Mouse (Mus musculus) left cerebral cortex, adult 11 months (tissue): ENCODE measurements at regions not wholly inside any gene's neighbourhood (a gene's known extent, or its start where the extent isn't known, plus 50 kb on each side); places are given as distances from the start of the nearest gene placed in this dataset.
"Not testable (repeated sequence)": the region's sequence is repeated elsewhere in the genome, so short reads cannot be mapped to it uniquely, and the experiment has no call there.

Experiments
- DNase-seq: peaks from one replicate; pipeline ENCODE4 v3.0.0; 2022; ENCODE audit warnings: low spot score

DNA sequence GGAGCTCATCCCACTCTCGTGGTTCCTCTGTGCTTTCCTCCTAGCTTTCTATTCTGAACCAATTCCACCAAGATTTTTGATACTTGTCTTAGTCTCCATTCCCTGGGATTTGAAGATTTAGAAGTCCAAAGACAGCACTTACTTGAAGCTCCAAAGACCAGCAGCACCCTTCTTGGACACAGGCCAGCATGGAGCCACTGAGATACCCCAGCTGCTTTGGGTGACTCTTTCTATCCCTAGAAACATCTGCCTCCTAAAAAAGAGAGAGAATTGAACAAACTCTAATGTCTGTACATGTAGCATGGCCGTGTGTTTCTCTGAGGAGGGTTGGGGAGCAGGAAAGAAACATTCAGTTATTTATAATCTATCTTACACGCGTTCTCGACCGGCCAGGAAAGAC, 235.5 kb downstream of the Snx19 start:
- no peak for DNase-seq

DNA sequence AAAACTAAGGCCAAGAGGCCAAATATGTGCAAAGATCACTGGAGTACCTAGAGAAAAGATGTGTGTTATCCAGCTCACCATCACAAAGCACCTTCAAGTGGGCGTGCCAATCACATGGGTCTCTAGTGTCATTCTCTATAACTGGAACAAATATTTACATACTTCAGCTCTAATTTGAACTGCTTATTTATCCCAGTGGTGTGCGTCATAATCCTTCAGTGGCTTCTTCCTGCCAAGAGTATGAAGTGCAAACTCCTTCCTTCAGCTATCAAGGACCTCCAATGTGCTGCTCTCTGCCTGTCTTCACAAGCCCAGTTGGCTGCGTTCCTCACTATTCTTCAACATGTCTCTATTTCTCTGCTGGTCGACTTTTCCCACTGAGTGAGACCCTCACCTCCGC, 227.1 kb downstream of the Snx19 start:
- no peak for DNase-seq

DNA sequence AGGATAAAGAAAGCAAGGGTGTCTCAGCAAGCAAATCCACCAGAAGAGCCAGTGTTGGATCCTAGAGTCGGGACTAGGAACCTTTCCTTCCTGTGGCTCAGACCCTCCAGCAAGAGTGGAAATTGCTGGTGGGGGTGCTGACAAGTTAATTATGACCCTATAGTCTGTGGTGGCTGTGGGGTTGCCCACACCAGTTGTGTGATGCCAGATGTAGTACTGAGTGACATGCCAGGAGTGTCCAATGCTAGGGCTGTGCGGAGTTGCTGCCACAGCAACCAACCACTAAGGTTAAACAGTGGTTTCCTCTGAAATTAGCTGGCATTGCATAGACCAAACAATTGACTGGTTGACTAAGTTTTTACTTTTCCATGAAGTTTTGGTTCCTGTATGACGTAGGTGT, 226.3 kb downstream of the Snx19 start:
- DNase-seq = no peak

DNA sequence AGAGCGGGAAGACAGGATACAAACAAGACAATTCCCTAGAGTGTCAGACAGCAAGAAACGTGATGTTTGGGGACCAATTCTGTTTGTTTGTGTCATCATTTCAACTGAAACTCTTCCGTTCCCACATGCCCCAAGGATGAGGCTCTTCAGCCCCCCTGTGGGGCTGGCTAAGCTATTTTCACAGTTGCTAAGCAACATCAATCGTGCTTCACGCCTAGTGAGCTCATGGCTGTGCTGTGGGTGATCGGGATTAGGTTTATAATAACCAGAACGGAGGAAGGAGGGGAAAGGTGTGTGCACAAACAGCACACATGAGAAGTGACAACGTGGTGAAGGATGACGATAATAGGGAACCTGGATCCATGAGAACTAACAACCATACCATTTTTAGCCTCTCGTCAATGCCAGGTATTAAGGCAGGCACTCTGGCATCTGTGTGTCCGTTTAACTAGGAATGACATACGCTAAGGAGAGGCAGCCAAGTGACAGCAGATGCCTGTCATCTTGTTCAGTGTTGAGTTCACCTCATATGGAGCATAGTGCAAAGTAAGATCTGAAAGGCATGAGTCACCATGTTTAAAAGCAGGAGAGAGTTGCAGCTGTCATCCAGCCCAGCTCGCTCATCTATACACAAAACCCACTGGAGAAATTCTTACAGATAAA, 222.6 kb downstream of the Snx19 start:
- DNase-seq = no peak

DNA sequence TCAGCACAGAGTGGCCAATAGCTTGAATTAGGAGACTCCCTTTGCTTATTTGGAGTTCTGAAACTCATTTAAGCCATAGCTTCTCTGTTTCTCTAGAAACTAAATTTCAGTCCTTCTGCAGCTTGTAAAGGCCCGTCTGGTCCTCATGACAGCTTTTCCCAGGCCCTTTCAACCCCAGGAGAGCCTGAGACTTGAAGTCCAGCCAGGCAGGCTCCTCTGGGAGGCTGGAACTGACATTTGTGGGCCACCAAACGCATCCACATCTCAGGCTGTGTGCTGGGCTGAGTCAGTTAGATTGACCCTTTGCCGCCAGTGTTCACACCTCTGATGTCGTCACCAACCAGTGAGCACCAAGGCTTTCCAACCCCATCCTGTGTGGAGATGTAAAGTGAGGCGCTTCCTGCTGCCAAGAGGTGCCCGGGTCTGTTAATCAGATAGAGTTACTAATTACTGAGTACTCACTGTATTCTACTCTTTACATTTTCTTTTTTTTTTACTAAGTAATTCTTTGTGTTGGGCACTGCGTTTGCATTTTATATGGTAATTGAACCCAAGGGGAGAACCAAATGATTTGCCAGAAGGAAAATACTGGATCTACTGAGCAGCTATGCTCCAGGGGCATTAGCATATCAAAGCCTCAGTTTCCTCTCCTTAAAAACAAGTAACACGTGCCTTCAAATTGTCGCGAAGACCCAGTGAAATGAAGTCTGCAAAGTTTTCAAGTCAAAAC, 207.0 kb downstream of the Snx19 start:
- DNase-seq = no peak

DNA sequence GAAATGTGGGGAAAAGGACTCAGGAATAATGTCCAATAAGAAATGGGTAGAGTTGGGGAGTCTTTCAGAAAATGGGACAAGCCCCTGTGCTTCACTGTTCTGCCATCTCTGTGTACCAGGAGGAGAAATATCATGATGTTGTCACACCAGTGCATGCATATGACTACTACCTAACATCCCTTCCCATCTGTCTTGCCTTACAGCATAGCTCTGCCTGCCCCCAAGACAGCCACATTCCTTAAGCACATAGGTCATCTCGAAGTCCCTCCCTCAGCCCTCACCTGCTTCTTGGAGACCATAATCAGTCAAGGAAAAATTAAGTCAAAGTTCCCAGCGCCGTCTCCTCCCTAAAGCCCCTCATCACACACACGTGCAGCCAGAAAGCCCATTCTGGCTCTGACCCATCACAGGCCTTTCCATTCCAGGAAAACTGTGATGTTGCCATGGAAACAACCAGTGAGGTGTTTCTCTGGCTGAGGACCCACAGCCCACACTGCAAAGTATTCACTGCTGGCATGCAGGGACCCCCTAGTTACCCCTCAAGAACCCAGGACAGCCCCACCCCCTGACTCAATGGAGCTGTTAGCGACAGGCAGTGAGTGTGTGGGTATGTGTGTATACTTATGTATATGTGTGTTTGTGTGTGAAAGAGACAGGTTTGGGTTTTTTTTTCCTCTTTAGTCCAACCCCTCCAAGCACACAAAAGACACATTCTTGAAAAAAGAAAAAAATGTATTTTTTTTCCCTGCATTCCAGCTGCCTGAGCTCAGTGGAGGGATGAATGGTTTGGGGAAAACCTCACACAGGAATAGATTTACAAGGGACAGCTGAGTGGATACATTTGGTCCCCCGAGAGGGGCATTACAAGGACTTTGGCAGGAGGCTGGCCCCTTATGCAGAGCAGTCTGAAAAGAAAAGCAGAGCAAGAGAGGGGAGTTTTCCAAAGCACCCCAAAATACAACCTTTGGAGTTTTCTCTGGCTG, 205.5 kb downstream of the Snx19 start:
- DNase-seq = no peak

DNA sequence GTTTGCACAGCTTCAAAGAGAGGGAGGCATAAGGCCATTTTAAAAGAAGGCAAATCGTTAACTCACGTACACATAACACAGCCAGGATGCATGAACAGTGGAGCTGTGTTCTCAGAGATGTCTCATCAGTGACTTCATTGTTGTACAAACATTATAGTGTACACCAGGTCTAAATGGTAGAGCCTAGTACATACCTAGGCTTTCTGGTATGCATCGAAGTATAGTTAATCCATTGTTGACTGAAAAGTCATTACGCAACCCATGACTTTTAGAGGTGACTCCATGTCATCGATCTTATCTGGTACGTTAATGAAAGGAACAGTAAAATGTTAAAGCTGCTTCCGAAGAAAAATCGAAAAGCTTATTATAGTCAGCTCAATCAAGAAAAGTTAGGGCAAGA, 198.7 kb downstream of the Snx19 start:
- no peak for DNase-seq

DNA sequence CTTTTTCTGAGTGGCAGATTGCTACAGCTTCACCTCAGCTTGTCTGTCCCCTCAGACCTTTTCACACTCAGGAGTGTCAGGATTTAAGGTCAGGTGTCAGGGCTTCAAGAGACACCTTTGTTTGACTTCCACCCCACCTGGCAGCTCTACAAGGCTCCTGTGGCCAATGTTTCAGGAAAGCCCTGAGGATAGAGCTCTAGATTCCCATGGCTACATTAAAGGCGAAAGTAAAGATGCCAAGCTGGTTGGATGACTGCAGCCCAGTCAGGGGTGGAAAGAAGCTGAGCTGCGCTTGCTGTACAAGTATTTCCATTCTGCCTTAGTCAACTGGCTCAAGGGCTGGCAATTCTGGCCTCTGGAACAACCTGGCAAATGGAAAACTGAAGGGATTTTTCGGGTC, 198.2 kb downstream of the Snx19 start:
- DNase-seq = no peak

DNA sequence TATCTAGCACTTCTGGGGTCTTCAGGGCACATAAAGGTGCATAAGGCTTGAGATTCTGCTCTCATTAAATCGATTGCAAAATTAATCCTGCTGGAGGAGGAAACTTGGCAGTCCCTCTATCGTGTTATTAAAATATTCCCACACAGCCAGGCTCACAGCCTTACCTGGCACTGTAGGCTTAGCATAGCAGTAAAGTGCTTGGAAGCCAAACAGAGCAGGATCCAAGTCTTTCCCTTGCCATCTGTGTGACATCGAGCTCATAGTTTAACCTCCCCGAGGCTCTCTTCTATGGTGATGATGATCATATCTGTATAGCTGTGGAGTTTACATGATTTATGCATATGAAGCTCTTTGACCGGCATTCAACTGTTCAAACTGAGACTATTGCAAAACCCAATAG, 197.6 kb downstream of the Snx19 start:
- no peak for DNase-seq

DNA sequence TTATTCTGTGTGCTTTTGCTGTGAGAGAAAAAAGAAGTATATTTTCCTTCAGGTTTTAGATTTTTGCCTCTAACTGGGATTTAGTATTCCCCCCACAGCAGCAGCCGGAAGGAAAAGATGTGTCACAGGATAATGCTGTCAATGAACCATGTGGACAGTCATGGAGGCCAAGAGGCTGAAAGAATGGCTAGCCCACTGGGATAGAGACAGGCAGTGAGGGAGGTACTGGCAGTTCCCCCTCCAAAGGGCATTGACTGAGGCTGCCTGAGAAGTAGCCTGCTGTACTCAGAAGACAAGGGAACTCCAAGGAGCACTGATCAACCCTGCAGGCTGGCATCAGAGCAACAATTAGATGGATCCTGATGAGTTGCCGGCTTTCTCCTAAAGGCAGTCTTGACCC, 192.4 kb downstream of the Snx19 start:
- no peak for DNase-seq

DNA sequence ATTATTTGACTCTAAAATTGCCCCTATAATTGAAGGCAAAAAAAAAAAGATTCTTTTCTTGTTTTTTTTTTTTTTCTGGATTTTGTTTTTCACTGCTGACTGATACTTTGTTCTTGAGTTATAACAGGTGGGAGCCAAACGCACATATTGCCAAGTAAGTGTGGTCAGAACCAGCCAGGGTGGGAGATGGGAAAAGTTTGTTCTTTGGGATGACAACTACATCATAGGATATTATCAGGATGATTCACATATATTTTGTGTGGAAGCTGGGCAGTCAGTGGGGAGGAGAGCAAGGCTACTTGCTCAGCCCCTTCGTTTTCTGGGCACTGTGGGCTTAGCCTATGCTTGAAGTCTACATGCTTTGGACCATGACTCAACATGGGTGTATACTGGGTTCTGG, 191.3 kb downstream of the Snx19 start:
- no peak for DNase-seq

DNA sequence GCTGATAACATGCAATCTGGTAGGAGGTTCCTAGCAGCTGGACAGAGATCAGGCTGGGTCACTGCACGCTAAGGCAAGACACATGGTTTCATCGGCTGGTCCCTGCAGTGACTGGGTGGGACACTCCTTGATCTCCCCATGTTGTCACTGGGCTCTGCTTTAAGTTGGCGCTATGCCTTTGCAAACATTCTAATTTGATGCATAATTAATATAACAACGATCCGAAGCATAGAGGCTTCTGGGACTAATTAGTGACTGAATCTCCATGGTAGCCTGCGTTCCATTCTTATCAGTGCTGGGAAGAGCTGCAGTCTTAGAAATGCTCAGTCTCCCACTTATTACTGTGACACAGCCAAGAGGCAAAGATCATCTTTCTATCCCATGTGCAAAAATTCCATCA, 186.8 kb downstream of the Snx19 start:
- DNase-seq = no peak

DNA sequence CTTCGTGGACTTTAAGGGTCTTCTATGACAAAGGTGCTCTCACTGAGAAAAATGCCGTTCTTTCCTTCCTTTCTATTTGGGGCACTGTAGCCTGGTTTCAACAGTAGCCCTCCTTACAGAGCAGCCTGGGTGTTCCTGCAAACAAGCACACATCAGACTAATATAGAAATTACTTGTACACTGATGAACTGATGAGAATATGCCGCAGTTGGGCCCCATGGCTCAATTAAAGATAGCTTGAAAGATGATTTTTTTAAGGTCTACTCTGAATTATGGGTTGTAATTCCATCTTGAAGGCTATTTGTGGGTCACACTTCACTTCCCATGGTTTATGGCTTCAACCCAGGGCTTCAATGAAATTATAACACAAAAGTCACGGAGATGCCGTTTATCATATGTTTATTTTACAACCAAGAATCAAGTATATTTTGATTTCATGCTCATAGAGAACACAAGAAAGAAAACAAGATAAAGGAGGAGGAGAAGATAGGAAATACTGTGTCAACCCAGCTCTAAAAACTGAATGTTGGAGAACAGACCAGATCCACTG, 186.2 kb downstream of the Snx19 start:
- no peak for DNase-seq

DNA sequence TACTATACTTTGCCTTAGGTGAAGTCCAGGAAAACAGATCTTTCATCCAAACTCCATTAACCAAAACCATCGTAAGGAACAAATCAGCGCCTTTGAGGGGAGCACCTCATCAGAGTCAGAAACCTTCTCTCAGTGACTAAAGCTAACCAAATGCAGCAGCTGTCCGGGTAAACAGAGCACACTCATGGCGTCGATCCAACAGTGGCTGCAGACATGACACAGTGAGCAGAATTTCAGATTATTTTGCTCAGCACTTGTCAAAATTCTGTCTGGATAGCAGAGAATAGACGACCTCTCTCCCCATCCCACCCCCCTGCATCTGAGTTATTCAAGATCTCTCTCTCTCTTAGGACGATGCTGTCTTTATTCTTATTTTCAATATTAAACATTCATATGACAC, 183.4 kb downstream of the Snx19 start:
- no peak for DNase-seq

DNA sequence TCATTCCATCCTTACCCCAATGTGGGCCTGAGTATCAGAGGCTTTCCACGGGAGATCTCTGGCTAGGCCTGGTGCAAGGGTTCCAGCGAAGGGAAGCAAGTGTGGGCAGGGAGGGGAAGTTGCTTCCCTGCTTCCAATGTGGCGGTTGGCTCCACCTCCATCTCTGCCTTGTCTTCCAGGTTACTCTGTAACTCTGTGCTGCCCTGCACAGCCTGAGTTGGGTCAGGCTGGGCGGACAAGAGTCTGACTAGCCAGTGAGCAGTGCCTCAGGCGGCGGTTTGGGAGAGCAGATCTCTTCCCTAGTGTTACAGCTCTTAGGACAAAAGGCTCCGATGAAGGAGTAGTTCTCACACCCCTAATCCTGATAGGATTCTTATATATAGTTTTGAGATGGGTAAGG, 172.8 kb downstream of the Snx19 start:
- DNase-seq = no peak

DNA sequence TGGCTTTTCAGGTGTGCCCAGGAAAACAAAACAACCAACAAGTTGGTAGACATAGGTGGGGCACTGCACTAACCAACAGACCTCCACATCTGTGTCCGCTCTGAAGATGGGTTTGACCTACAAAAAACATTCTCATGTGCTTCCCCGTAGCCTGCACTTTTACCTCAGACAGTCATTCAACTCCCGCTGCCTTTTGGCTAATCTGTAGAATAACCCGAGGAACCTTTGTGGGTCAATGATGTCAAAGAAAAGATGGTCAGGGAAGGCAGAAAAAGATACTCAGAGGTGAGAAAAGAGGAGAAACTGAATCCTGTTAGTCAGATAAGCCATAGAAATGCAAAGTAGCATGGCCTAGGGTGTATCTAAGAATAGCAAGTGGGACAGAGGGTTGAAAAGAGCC, 170.8 kb downstream of the Snx19 start:
- no peak for DNase-seq

DNA sequence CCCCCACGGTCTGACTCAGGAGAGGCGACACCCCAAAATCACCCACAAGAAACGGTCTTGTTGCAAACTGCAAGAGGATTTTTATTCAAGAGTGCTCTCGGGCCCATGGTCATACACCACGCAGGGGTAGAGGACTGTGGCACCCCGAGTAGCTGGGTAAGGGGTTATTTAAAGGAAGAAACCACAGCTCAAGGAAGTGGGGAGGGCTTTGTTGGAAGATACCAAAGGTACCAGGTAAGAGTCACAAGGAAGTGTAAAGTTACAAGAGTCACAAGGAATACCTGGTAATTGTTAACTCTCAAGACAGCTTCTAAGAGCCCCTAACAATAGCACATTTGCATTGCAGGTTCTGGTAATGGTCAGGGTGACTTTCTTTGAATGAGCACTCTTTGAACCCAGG, 170.2 kb downstream of the Snx19 start:
- not testable (repeated sequence) for DNase-seq

DNA sequence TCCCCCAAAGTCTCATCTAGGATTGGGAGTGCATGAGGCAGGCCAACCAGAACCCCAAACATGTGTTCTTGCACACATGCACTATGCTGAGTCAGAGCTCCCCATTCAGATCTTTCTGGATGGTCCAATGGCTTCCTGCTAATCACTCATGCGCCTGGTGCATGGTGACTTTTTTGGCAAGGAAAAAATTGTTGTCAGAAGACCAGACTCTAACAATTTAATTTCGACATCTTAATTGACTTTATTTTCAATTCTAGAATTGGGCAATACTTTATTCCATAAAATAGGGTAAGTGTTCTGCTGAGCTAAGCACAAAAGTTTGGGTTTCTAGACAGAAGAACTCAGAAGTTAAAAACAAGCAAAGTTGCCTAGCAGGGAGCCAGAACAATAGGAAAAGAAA, 165.7 kb downstream of the Snx19 start:
- no peak for DNase-seq

DNA sequence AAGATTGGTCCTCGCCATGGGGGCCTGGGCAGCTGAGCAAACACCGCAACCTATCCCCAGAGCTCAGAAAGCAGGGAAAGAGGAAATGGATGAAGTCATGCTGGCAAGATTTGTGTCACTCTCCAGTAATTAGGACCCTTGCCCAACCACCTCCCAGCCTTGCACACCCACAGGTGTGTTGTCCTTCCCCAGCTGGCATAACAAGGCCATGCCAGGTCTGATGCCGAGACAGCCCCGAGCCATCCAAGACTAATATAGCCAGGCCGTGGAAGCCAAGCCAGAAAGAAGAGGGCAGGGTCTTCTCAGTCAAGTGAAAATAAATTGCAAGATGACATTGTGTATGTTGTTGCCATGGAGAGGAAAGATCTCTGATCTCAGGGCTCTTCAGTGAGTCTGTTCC, 164.3 kb downstream of the Snx19 start:
- DNase-seq = no peak

DNA sequence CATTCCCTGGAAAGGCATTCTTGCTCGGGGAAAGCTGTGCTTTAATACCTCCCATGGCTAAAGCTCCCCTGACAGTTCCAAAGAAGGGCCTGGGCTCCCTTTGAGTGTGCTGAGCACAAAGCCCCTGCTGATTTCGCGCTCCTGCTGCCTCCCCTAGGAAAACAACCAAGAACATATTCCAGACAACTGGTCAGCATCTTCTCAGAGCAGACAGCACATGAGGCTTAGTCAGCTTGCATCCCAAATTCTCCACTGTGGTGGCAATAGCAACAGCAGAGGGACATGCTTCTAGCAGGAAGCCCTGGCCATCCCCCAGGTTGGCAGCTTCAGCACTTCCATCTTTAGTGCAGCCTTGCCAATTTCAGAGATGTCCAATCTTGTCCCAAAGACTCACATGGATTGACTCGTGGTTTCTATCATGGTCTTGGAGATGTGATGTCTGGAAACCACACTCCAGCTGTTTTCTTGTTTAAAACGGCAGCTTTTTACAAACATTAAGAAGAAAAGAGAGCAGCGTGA, 163.8 kb downstream of the Snx19 start:
- no peak for DNase-seq

DNA sequence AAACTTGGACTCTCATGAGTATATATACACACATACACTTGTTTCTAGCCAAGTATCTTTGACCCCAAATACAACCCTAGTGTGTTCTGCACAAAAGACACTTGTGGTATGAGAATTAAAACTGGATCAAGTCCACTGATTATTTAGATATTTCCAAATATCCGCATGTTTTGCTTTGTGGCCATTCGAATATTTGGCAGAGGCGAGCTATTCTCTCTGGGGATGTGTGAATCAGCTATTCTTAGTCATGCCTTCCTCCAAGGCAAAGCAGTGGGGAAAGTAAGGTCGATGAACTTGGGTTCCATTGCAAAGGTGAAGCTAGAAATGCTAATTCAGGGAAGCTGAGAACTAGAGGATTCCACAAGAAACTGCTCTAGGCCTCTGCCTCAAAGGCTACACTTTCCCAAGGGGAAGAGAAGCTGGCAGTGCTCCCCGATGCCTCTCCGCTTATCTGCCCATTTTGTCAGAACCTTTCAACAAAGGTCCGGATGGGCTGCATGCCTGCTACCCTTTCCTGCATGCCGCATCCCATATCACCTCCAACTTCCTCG, 154.4 kb downstream of the Snx19 start:
- DNase-seq = no peak

DNA sequence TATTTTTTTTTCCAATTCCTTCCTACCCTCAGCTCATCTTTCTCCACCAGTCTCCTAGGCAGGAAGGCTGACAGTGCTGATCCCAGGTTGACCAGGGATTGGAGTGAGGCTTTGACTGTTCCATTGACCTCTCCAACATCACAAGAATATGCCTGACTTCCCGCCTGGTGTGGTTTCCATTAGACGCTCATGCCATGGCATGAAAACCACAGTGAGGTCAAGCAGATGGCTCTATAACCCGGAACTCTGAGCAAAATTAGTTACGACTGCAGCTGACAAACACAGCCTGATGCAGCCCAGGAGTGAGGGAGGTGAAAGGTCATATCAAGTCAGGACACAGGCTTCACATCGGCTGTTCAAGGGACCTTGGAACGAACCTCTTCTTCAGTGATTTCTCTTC, 153.6 kb downstream of the Snx19 start:
- DNase-seq = no peak
